Comparison of ENCODE assay signal across 25 mouse cellular contexts in genomic region chr3:27856288-27856687, GRCm38 (mm10). TPM values are rescaled to one million over a fixed set of nuclear protein-coding genes. Genes with fewer than 3 reads are reported as not detected.
"Had no signal": no experiment of that assay in that cellular context is flagged by ENCODE, and none has a peak within 500 bp of the region (broad histone marks: within the 10 kb centered on the region; RNA-seq: fewer than 3 reads in every experiment).

No protein-coding gene starts in this region.

- H3K27ac ChIP-seq: liver, embryonic 13.5 days; liver, embryonic 15.5 days; macrophage; midbrain, embryonic 13.5 days; midbrain, embryonic 15.5 days; neural tube, embryonic 12.5 days had no signal

- ATAC-seq: liver, postnatal 0 days; midbrain, embryonic 13.5 days; midbrain, embryonic 15.5 days had no signal

- H3K4me1 ChIP-seq: liver, embryonic 15.5 days; megakaryocyte, embryonic 14.5 days had no signal

- H3K36me3 ChIP-seq: liver, embryonic 13.5 days; liver, embryonic 15.5 days; midbrain, embryonic 13.5 days; midbrain, embryonic 15.5 days; neural tube, embryonic 12.5 days had no signal

- H3K4me2 ChIP-seq: liver, embryonic 11.5 days; liver, embryonic 13.5 days; liver, embryonic 15.5 days; midbrain, embryonic 11.5 days; midbrain, embryonic 13.5 days; midbrain, embryonic 15.5 days; neural tube, embryonic 12.5 days had no signal

- H3K27me3 ChIP-seq: liver, embryonic 13.5 days; liver, embryonic 15.5 days; megakaryocyte, embryonic 14.5 days; midbrain, embryonic 13.5 days; midbrain, embryonic 15.5 days; neural tube, embryonic 12.5 days had no signal

- H3K9ac ChIP-seq: liver, embryonic 13.5 days; liver, embryonic 15.5 days; liver, postnatal 0 days; midbrain, embryonic 13.5 days; midbrain, embryonic 15.5 days; neural tube, embryonic 12.5 days had no signal

- H3K9me3 ChIP-seq: liver, embryonic 13.5 days; liver, embryonic 15.5 days; midbrain, embryonic 13.5 days; midbrain, embryonic 15.5 days; neural tube, embryonic 12.5 days had no signal

- DNase-seq: liver; liver, embryonic 13.5 days; liver, postnatal 0 days; lung, adult 2 months; retina, postnatal 1 day; right cerebral cortex, adult 18-20 months; right cerebral cortex, postnatal 25 days; right cerebral cortex, postnatal 4 days; spleen, adult 18-20 months; thymus, adult 2 months; thymus, postnatal 25 days; thymus, postnatal 4 days had no signal

- H3K4me3 ChIP-seq: liver, embryonic 13.5 days; liver, embryonic 15.5 days; megakaryocyte, embryonic 14.5 days; midbrain, embryonic 13.5 days; midbrain, embryonic 15.5 days; neural tube, embryonic 12.5 days had no signal

RNA-seq across cellular contexts. Expression of gene Tmem212, which starts 39.9 kb away (rescaled TPM):
- polyA plus RNA-seq: liver, embryonic 11.5 days; liver, embryonic 13.5 days; liver, embryonic 15.5 days; macrophage; midbrain, embryonic 11.5 days; midbrain, embryonic 13.5 days; neural tube, embryonic 12.5 days; neural tube, embryonic 14.5 days; small intestine, adult 2 months; stomach, embryonic 14.5 days; stomach, embryonic 16.5 days; urinary bladder, adult 2 months had no signal
